Mouse (Mus musculus) liver, embryonic 15.5 days (tissue): ENCODE data around the gene Hoxc12. TPM values are rescaled to one million over a fixed set of nuclear protein-coding genes. Genes with fewer than 3 reads are reported as not detected.

Experiments
- ATAC-seq: fragments of 200-750 bp; cut with Nextera tagmentation; 2 replicates; pipeline ENCODE4 v1.8.0; 2017; ENCODE audit warnings: moderate number of reproducible peaks, mild to moderate bottlenecking, moderate library complexity; ENCODE audit not compliant: insufficient read depth
- H3K27ac ChIP-seq: fragments of 300-500 bp; sonication (generic); replicated peaks from 2 replicates; pipeline ENCODE4 v1.5.1; 2015; ENCODE audit warnings: mild to moderate bottlenecking, inconsistent platforms
- H3K27me3 ChIP-seq: fragments of 300-500 bp; sonication (generic); 2 replicates; pipeline ENCODE4 v1.6.1; 2015; ENCODE audit warnings: mild to moderate bottlenecking, inconsistent platforms
- H3K36me3 ChIP-seq: fragments of 300-500 bp; sonication (generic); replicated peaks from 2 replicates; pipeline ENCODE4 v1.6.1; 2015; ENCODE audit warnings: moderate library complexity, mild to moderate bottlenecking, inconsistent platforms
- H3K4me1 ChIP-seq: fragments of 300-500 bp; sonication (generic); replicated peaks from 2 replicates; pipeline ENCODE4 v1.6.1; 2015; ENCODE audit warnings: inconsistent platforms
- H3K4me2 ChIP-seq: fragments of 300-500 bp; sonication (generic); 2 replicates; pipeline ENCODE4 v1.6.1; 2015; ENCODE audit warnings: moderate library complexity, mild to moderate bottlenecking, inconsistent platforms
- H3K4me3 ChIP-seq: fragments of 300-500 bp; sonication (generic); replicated peaks from 2 replicates; pipeline ENCODE4 v1.5.1; 2015; ENCODE audit warnings: mild to moderate bottlenecking, inconsistent platforms
- H3K9ac ChIP-seq: fragments of 300-500 bp; sonication (generic); 2 replicates; pipeline ENCODE4 v1.6.1; 2015; ENCODE audit warnings: moderate library complexity, mild to moderate bottlenecking, inconsistent platforms
- H3K9me3 ChIP-seq: fragments of 300-500 bp; sonication (generic); replicated peaks from 2 replicates; pipeline ENCODE4 v1.6.1; 2016; ENCODE audit warnings: inconsistent platforms
- WGBS: fragments of 180-500 bp; shearing (Covaris S2); methylation state at CpG from one replicate; pipeline ENCODE4 v1.1.7; 2015; ENCODE audit warnings: mixed read lengths; ENCODE audit not compliant: insufficient replicate concordance; 5-methylcytosine and 5-hydroxymethylcytosine counted together
- microRNA-seq: library from miRNA; unstranded; fragments of <30 nt; microRNA quantifications from one replicate; pipeline ENCODE4, GENCODE M21; 2016
- polyA plus RNA-seq: library from polyadenylated mRNA; unstranded; fragments of >200 nt; fragmentation: Nextera tagmentation; extraction: Ambion mirVana; gene quantifications from 2 replicates; pipeline ENCODE4 v1.2.1, GENCODE M21; 2015

Hoxc12 gene
- polyA plus RNA-seq, 1 experiment from 2014 or later = not detected

GRCm38 (mm10) chr15:102988078-102988477, 51.5 kb downstream of the Hoxc12 start:
- 26% methylated on average over 5 of the region's 5 CpGs for WGBS
- no peaks in the 10 kb centered on the region for H3K4me1 ChIP-seq
- no peaks in the 10 kb centered on the region for H3K36me3 ChIP-seq
- no peak overlapping the region for H3K4me3 ChIP-seq
- H3K9me3 ChIP-seq = no peaks in the 10 kb centered on the region
- H3K4me2 ChIP-seq = no peak overlapping the region
- no peak overlapping the region for H3K27ac ChIP-seq
- ATAC-seq = no peak
- H3K9ac ChIP-seq = no peak overlapping the region
- H3K27me3 ChIP-seq = peaks cover 100% of the 10 kb centered on the region

Small RNA genes lying within 50 kb of the gene (microRNA-seq; reads per million reads assigned to microRNA genes)
- gene Mir196a-2 = 13.4 reads per million, percentile 31 among the genes with 10 or more reads in this experiment

Other genes with a start within 250 kb of the Hoxc12 start
- gene Calcoco1, start 214.6 kb upstream of the Hoxc12 start, polyA plus RNA-seq = 12.8 and 14.5 TPM in 2 replicates
- gene Hoxc13, start 15.7 kb upstream of the Hoxc12 start, polyA plus RNA-seq = not detected in 2 replicates
- gene Hoxc11, start 17.7 kb downstream of the Hoxc12 start, polyA plus RNA-seq = not detected in 2 replicates
- not detected in 2 replicates for gene Hoxc10, start 30.0 kb downstream of the Hoxc12 start, polyA plus RNA-seq
- gene Hoxc5, start 30.7 kb downstream of the Hoxc12 start, polyA plus RNA-seq = 0.10 and 0.22 TPM in 2 replicates
- not detected in 2 replicates for gene Hoxc9, start 39.7 kb downstream of the Hoxc12 start, polyA plus RNA-seq
- gene Hoxc8, start 53.9 kb downstream of the Hoxc12 start, polyA plus RNA-seq = 0.03 TPM in 1 of 2 replicates, not detected in the other
- 0.09 TPM in 1 of 2 replicates, not detected in the other for gene Hoxc6, start 61.5 kb downstream of the Hoxc12 start, polyA plus RNA-seq
- gene Hoxc4, start 82.2 kb downstream of the Hoxc12 start, polyA plus RNA-seq = 0.15 and 0.26 TPM in 2 replicates
- 4.6 and 5.4 TPM in 2 replicates for gene Smug1, start 230.3 kb downstream of the Hoxc12 start, polyA plus RNA-seq